Mouse (Mus musculus) right cerebral cortex, postnatal 36 days (tissue): ENCODE results near the gene Vmn1r60.
"Not testable (repeated sequence)": the region's sequence is repeated elsewhere in the genome, so short reads cannot be mapped to it uniquely, and the experiment has no call there.

ENCODE experiments used
- DNase-seq, 2 experiments: peaks; one replicate each; pipeline ENCODE4 v3.0.0; 2022; ENCODE audit warnings: low spot score in 2 of 2, mixed read lengths in 1 of 2

Vmn1r60 gene

GRCm38 (mm10) chr7:5547217-5547616 is at the start of gene Vmn1r60:
Vmn1r60 (minus strand) TSS chr7:5547317.
- not testable (repeated sequence) for DNase-seq

GRCm38 (mm10) chr7:5540770-5541436 is 6.2 kb downstream of the Vmn1r60 start:
- not testable (repeated sequence) for DNase-seq

GRCm38 (mm10) chr7:5493856-5494255 is 53.3 kb downstream of the Vmn1r60 start, which contains the start of gene Vmn2r28:
Vmn2r28 (minus strand) TSS chr7:5493956.
- not testable (repeated sequence) for DNase-seq
